Mouse (Mus musculus): ENCODE data around the gene Tnfrsf26.

Tnfrsf26 gene

GRCm38 (mm10) chr7:143599428-143600230 is 28.9 kb downstream of the Tnfrsf26 start, which contains the start of gene Cars:
Gene Cars, minus strand, starts transcription at chr7:143600090.
- peak; percentile 96 for DNase-seq

GRCm38 (mm10) chr7:143594865-143595264 is 33.7 kb downstream of the Tnfrsf26 start:
- DNase-seq = peak; percentile 14

- DNase-seq = no peak
These were observed 36.3 kb downstream of the Tnfrsf26 start for GRCm38 (mm10) chr7:143592255-143592654.

DNA sequence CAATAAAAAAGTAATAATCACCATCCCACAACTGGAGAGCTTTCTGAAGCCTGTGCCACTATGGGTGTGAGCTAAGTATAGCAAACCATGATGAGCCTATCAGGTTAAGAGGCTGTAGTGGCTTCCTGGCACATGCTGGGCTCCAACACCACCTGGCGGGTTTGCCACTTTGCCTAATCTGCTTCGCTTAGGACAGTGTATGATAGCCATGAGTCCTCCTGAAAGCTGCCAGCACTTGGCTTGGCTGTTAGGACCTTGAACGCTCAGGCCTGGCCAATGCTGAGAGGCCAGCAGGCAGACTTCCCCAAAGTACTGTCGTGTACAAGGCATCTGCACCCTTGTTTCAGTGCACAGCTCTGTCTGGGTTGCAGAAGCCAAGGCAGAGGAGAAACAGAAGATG is 40.5 kb downstream of the Tnfrsf26 start:
- DNase-seq = no peak

DNA sequence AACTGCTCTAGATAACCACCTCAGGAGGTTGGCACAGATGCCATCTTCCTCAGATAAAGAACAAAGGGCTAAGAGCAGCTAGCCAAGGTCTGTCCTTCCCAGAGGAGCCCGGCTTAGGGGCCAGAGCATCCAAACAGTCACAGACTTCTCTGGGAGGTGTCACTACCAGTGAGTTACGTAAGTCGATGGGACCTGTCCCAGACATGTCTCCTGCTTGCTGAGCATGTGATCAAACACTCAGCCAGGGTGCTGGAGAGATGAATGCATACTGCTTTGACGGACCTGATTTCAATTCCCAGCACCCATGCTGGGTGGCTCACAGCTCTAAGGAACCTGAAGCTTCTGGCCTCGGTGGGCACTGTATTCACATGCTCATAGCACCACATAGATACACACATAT is 40.9 kb downstream of the Tnfrsf26 start:
- no peak for DNase-seq

DNA sequence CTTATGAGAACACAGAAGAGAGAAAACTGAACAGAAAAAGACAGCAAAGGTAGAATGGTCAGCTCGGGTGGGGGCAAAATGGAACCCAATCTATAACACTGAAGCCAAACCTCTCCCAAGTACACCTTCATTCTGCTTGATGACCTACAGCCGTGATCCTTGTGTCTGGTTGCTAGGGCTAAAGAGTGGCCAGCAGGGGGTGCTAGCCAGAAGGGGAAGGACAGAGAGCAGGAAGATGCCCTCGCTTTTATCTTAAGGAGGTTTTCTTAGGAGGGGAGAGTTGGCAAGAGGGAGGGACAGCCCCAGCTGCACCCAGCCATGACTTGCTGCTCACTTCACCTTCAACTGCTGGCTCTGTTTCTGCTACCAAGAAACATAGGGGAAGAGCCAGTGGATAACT is 44.6 kb downstream of the Tnfrsf26 start:
- peak; percentile 33 for DNase-seq

DNA sequence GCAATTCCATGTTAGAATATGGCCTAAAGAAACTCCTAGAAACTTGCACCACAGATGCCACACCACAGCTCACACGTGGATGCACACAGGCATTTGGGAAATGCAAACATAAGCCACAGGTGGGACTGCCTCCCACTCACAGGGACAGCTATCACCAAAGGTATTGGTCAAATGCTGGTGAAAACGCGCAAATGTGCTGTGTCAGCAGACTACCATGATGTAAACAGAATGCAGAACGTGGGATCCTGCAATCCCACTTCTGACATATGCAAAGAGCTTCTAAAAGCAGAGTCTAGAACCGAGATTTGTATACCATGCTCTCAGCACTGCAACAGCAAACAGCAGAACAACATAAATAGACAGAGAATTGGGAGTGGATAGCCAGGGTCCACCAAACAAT is 45.5 kb downstream of the Tnfrsf26 start:
- DNase-seq = no peak

DNA sequence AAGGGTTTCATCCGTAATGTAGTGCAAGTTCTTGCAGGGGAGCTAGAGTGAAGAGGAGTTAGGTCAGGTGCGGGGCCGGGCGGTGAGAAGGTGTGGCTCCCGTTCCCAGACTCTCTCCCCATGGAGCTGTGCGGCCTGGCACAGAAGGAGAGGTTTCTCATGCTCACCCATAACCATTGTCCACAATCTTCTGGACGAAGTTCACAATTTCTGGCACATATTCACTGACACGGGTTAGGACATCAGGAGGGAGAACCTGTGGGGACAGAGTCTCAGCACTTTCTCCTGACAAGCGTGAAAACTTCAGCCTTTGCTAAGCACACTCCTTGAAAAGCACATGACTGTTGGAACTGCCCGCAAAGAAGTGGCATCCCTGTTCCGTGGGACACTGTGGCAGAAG is 52.8 kb downstream of the Tnfrsf26 start:
- peak; percentile 22 for DNase-seq

DNA sequence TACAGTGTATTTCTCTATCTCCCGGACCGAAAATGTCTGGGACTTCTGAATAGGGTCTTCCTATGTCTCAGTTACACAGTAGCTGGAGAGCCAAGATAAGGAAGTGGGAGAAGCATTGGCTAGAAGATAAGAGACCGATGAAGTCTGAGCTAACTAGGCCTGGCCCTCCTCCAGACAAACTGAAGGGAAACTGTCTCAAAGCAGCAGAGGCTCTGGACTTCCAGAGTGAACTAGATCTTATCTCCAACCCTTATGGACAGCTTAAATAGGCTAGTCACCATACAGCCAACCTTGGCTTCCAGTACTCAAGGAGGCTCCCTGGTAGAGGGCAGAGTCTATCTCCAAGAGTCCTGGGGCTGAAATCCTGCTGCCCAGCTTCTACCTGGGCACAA is 62.9 kb downstream of the Tnfrsf26 start:
- DNase-seq = no peak

GRCm38 (mm10) chr7:143565015-143565647 is 63.4 kb downstream of the Tnfrsf26 start:
- no peak for DNase-seq

- DNase-seq = no peak
These were observed 64.7 kb downstream of the Tnfrsf26 start for GRCm38 (mm10) chr7:143563787-143564186.

Data from kidney, adult 11 months (tissue).